Mouse (Mus musculus) neural tube, embryonic 15.5 days (tissue): ENCODE results near the gene Dnajc25. TPM values are rescaled to one million over a fixed set of nuclear protein-coding genes. Genes with fewer than 3 reads are reported as not detected.

Experiments
- ATAC-seq: fragments of 200-750 bp; cut with Nextera tagmentation; 2 replicates; pipeline ENCODE4 v1.8.0; 2017; ENCODE audit warnings: mild to moderate bottlenecking, moderate TSS enrichment, moderate library complexity; ENCODE audit not compliant: low FRiP score
- H3K27ac ChIP-seq: fragments of 300-500 bp; sonication (generic); replicated peaks from 2 replicates; pipeline ENCODE4 v1.5.1; 2015; ENCODE audit warnings: mild to moderate bottlenecking, inconsistent platforms
- H3K27me3 ChIP-seq: fragments of 300-500 bp; sonication (generic); replicated peaks from 2 replicates; pipeline ENCODE4 v1.6.1; 2015; ENCODE audit warnings: inconsistent platforms
- H3K36me3 ChIP-seq: fragments of 300-500 bp; sonication (generic); 2 replicates; pipeline ENCODE4 v1.6.1; 2015; ENCODE audit warnings: inconsistent platforms
- H3K4me1 ChIP-seq: fragments of 300-500 bp; sonication (generic); 2 replicates; pipeline ENCODE4 v1.6.1; 2015; ENCODE audit warnings: inconsistent platforms
- H3K4me2 ChIP-seq: fragments of 300-500 bp; sonication (generic); 2 replicates; pipeline ENCODE4 v1.6.1; 2015; ENCODE audit warnings: inconsistent platforms, mild to moderate bottlenecking, moderate library complexity
- H3K4me3 ChIP-seq: fragments of 300-500 bp; sonication (generic); replicated peaks from 2 replicates; pipeline ENCODE4 v1.5.1; 2015; ENCODE audit warnings: mild to moderate bottlenecking, inconsistent platforms
- H3K9ac ChIP-seq: fragments of 300-500 bp; sonication (generic); replicated peaks from 2 replicates; pipeline ENCODE4 v1.6.1; 2015; ENCODE audit warnings: mild to moderate bottlenecking, inconsistent platforms
- H3K9me3 ChIP-seq: fragments of 300-500 bp; sonication (generic); replicated peaks from 2 replicates; pipeline ENCODE4 v1.6.1; 2016; ENCODE audit warnings: inconsistent platforms
- WGBS: fragments of 180-500 bp; shearing (Covaris S2); methylation state at CpG from one replicate; pipeline ENCODE4 v1.1.7; 2015; ENCODE audit warnings: mixed read lengths; 5-methylcytosine and 5-hydroxymethylcytosine counted together
- polyA plus RNA-seq: library from polyadenylated mRNA; unstranded; fragments of >200 nt; fragmentation: Nextera tagmentation; extraction: Ambion mirVana; gene quantifications from 2 replicates; pipeline ENCODE4 v1.2.1, GENCODE M21; 2015

The Dnajc25 gene
- polyA plus RNA-seq, 1 experiment from 2014 or later = 8.2 TPM

GRCm38 (mm10) chr4:58989303-58989898, 5.5 kb upstream of the Dnajc25 start:
- no peak for ATAC-seq
- WGBS = 77% methylated on average over 7 of the region's 7 CpGs
- Histone ChIP-seq H3K27ac (no peak overlapping the region), H3K27me3 (no peaks in the 10 kb centered on the region), H3K36me3 (no peaks in the 10 kb centered on the region), H3K4me3 (no peak overlapping the region), H3K9ac (no peak overlapping the region), H3K4me1 (peaks cover 15% of the 10 kb centered on the region), H3K4me2 (no peak overlapping the region), H3K9me3 (no peaks in the 10 kb centered on the region)

- H3K4me2 ChIP-seq = no peak overlapping the region
- no peak overlapping the region for H3K27ac ChIP-seq
- 87% methylated on average over 17 of the region's 17 CpGs for WGBS
- H3K9me3 ChIP-seq = no peaks in the 10 kb centered on the region
- no peaks in the 10 kb centered on the region for H3K27me3 ChIP-seq
- no peak overlapping the region for H3K9ac ChIP-seq
- ATAC-seq = no peak
- H3K4me3 ChIP-seq = no peak overlapping the region
- H3K4me1 ChIP-seq = peaks cover 15% of the 10 kb centered on the region
- H3K36me3 ChIP-seq = no peaks in the 10 kb centered on the region
Observed at GRCm38 (mm10) chr4:58990609-58991434, 4.0 kb upstream of the Dnajc25 start.

DNA sequence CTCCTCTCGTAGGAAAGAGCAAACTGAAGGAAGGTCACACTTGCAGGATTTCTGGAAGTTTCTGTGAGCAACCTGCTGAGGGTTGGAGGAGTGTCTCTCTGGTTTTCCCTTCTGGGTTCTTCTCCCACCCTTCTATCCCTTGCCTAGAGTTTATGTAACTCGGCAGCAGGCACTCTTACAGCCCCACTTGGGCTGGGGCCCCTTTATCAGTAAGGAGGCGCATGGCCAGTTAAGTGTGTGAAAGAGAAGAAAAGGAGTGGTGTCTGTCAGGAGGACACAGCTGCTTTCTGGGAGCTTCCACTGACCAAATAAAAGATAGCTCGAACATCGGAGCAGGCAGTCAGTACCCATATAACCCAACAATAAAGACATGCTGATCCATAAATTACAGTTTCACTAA, 2.7 kb upstream of the Dnajc25 start:
- ATAC-seq = no peak
- WGBS = 75% methylated on average over 5 of the region's 5 CpGs
- Histone ChIP-seq H3K9ac (no peak overlapping the region), H3K36me3 (no peaks in the 10 kb centered on the region), H3K4me3 (no peak overlapping the region), H3K27me3 (no peaks in the 10 kb centered on the region), H3K4me2 (no peak overlapping the region), H3K27ac (no peak overlapping the region), H3K4me1 (peaks cover 4% of the 10 kb centered on the region; the same call in 1 of the 2 replicates), H3K9me3 (no peaks in the 10 kb centered on the region)

DNA sequence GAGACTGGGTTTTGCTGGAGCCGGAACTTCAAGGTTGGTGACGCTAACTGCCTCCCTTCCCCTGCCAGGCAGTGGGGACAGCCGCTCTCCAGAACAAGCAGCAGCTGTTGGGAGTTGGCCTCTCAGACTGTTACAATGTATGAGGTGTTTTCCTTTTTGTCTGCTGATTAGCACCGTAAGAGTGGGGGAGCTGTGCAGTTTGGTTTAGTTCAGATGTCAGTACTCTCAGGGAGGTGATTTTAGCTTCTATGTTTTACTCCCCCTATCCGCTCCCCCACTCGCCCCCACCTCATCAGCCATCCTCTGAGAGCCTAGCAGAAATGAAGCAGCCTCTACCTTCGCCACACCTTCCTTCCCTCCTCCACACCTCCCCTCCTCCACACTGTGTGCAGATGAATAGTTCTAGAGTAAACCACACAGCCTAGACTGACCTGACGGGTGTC, 410 bp downstream of the Dnajc25 start:
- Histone ChIP-seq H3K4me3 (no peak overlapping the region), H3K27ac (no peak overlapping the region), H3K9me3 (no peaks in the 10 kb centered on the region), H3K4me2 (no peak overlapping the region), H3K9ac (no peak overlapping the region), H3K4me1 (no peaks in the 10 kb centered on the region), H3K27me3 (no peaks in the 10 kb centered on the region), H3K36me3 (no peaks in the 10 kb centered on the region)
- 77% methylated on average over 8 of the region's 8 CpGs for WGBS
- no peak for ATAC-seq

DNA sequence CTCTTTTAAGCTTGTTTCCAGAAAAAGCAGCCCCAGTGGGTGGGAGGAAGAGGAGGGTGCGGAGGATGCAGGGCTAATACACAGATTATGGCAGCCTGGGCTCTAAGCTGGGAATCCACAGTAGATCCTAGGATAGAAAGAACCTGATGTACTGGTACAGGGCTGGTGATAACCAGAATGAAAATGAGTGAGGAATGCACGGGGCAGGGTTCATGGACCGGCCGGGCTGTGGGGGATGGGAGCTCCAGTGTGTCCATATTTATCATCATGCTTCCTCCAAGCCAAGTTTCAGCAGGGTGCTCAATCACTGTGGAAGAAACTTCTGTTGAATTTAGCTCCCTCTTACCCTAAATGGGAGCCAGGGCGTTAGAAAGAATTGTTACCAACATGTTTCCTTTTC, 2.2 kb downstream of the Dnajc25 start:
- Histone ChIP-seq H3K9ac (no peak overlapping the region), H3K27me3 (no peaks in the 10 kb centered on the region), H3K9me3 (no peaks in the 10 kb centered on the region), H3K4me1 (no peaks in the 10 kb centered on the region), H3K36me3 (no peaks in the 10 kb centered on the region), H3K27ac (no peak overlapping the region), H3K4me3 (no peak overlapping the region), H3K4me2 (no peak overlapping the region)
- WGBS = 70% methylated on average over 5 of the region's 5 CpGs
- no peak for ATAC-seq

- WGBS = 92% methylated on average over 1 of the region's 1 CpGs
- Histone ChIP-seq H3K9me3 (no peaks in the 10 kb centered on the region), H3K4me3 (no peak overlapping the region), H3K4me2 (no peak overlapping the region), H3K27ac (no peak overlapping the region), H3K9ac (no peak overlapping the region), H3K4me1 (peaks cover 6% of the 10 kb centered on the region), H3K27me3 (no peaks in the 10 kb centered on the region), H3K36me3 (no peaks in the 10 kb centered on the region)
- ATAC-seq = no peak
Observed at GRCm38 (mm10) chr4:58998688-58999087, 3.8 kb downstream of the Dnajc25 start.

GRCm38 (mm10) chr4:58999686-59000085, 4.8 kb downstream of the Dnajc25 start:
- no peak overlapping the region for H3K4me2 ChIP-seq
- 8% methylated on average over 2 of the region's 2 CpGs for WGBS
- H3K9ac ChIP-seq = no peak overlapping the region
- no peak overlapping the region for H3K4me3 ChIP-seq
- H3K36me3 ChIP-seq = no peaks in the 10 kb centered on the region
- no peak overlapping the region for H3K27ac ChIP-seq
- peaks cover 16% of the 10 kb centered on the region for H3K4me1 ChIP-seq
- H3K27me3 ChIP-seq = no peaks in the 10 kb centered on the region
- no peak for ATAC-seq
- H3K9me3 ChIP-seq = no peaks in the 10 kb centered on the region

DNA sequence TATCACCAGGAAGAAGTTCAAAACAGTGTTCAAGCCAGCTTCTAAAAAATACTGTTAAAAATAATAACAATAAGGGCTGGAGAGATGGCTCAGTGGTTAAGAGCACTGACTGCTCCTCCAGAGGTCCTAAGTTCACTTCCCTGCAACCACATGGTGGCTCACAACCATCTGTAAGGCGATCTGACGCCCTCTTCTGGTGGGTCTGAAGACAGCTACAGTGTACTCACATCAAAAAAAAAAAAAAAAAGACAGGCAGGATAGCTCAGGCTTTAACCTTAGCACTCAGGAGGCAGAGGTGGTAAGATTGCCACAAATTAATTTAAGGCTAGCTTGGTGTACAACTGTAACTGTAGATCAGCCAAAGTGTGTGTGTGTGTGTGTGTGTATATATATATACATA, 5.8 kb downstream of the Dnajc25 start:
- Histone ChIP-seq H3K27ac (no peak overlapping the region), H3K9me3 (no peaks in the 10 kb centered on the region), H3K27me3 (no peaks in the 10 kb centered on the region), H3K4me2 (no peak overlapping the region), H3K4me3 (no peak overlapping the region), H3K36me3 (no peaks in the 10 kb centered on the region), H3K4me1 (peaks cover 26% of the 10 kb centered on the region), H3K9ac (no peak overlapping the region)
- no peak for ATAC-seq
- 0% methylated on average over 2 of the region's 2 CpGs for WGBS

DNA sequence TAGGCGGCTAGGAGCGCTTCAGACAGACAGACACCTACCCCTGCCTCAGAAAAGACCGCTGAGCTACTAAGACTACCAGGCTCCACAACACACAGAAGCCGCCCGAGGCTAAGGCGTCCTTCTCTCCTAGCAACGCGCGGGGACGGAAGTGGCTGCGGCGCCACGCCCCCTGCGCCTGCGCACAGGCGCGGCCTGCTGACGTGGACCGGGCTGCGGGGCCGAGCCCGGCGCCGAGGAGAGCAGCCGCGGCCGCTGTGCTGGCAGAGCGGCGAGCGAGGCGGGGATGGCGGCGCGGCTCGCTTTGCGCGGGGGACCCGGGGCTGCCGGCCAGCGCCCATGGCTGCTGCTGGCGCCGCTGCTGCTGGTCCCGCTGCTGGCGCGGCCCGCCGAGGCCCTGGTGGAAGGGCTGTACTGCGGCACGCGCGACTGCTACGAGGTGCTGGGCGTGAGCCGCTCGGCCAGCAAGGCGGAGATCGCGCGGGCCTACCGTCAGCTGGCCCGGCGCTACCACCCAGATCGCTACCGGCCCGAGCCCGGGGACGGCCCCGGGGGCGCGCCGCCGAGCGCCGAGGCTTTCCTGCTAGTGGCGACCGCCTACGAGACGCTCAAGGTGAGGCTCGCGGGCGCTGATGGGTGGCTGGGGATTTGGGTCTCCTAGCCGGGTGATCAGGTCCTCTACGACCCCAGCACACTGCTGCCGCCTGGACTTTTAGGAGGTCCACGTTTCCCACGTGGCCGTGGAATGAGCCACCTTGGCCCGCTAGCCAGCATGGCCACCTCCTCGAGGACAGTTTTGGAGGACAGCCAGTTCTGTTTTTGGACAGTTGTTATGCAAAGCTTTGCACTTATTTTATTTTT, 8.3 kb downstream of the Dnajc25 start, which contains the start of gene Gm20503:
Gene Gm20503, plus strand, starts transcription at position 263 of the 858 bp plus-strand sequence.
- peaks cover 32% of the 10 kb centered on the region for H3K4me1 ChIP-seq
- peak within 1 kb of the TSS; percentile 92 for H3K27ac ChIP-seq
- under 1% methylated on average over 89 of the region's 89 CpGs for WGBS
- peak within 1 kb of the TSS; percentile 97 for H3K4me3 ChIP-seq
- ATAC-seq = peak; percentile 99
- H3K9ac ChIP-seq = peak within 1 kb of the TSS; percentile 98
- no peaks in the 10 kb centered on the region for H3K36me3 ChIP-seq
- H3K9me3 ChIP-seq = no peaks in the 10 kb centered on the region
- H3K27me3 ChIP-seq = no peaks in the 10 kb centered on the region
- peak within 1 kb of the TSS; percentile 85 for H3K4me2 ChIP-seq

DNA sequence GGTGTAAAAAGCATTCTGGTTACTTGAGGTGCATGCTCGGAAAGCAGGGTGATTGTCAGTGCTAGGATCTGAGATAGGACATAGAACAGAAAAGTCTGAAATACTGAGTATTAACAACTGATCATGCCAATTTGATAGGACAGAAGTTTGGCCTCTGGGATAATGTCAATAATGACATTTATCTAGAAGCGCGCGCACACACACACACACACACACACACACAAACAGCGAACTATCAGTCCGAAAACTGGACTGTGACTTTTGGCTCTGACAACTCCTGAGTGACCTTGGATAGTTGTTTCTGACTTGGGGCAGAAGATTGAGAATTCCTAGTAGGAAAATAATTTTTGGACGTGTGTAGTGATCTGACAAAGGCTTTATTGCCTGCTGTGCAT, 8.9 kb downstream of the Dnajc25 start:
- H3K27ac ChIP-seq = peak overlapping the region; percentile 92
- H3K36me3 ChIP-seq = no peaks in the 10 kb centered on the region
- peaks cover 32% of the 10 kb centered on the region for H3K4me1 ChIP-seq
- peak overlapping the region; percentile 85 for H3K4me2 ChIP-seq
- H3K9me3 ChIP-seq = no peaks in the 10 kb centered on the region
- 37% methylated on average over 7 of the region's 7 CpGs for WGBS
- peak overlapping the region; percentile 98 for H3K9ac ChIP-seq
- H3K27me3 ChIP-seq = no peaks in the 10 kb centered on the region
- no peak for ATAC-seq
- H3K4me3 ChIP-seq = peak overlapping the region; percentile 97

DNA sequence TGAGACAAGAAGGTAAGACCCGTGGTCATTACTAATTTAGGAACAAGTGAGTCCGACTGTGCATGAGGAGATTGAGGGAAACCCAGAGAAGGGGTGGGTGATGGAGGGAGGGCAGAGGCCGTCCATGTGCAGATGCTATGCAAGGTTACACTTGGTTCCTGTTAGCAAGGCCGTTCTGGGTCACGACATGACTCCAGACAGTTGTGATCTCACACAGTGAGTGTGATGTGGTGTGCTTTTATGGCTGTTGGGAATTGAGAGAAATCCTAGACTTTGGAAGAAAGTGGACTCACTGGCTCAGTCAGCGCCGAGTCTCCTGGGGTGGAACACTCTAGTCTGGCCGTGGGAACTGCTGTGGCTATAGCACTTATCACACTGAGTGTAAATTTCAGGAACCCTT, 11.3 kb downstream of the Dnajc25 start:
- no peaks in the 10 kb centered on the region for H3K27me3 ChIP-seq
- no peaks in the 10 kb centered on the region for H3K9me3 ChIP-seq
- no peak overlapping the region for H3K9ac ChIP-seq
- H3K4me1 ChIP-seq = peaks cover 34% of the 10 kb centered on the region
- no peaks in the 10 kb centered on the region for H3K36me3 ChIP-seq
- no peak overlapping the region for H3K4me3 ChIP-seq
- H3K27ac ChIP-seq = no peak overlapping the region
- no peak overlapping the region for H3K4me2 ChIP-seq
- ATAC-seq = no peak
- 70% methylated on average over 8 of the region's 8 CpGs for WGBS
